Mouse (Mus musculus) megakaryocyte, embryonic 14.5 days (primary cell): Measurements from ENCODE around the gene Bpifa1.

Source experiments
- FLI1 ChIP-seq: IDR thresholded peaks from 2 replicates; pipeline ENCODE4 v1.6.1; 2012; ENCODE audit warnings: low read length, inconsistent platforms, mixed read lengths
- GATA1 ChIP-seq: IDR thresholded peaks from 3 replicates; pipeline ENCODE4 v1.6.1; 2012; ENCODE audit warnings: mixed read lengths, low read length, inconsistent platforms, borderline replicate concordance

GRCm38 (mm10) chr2:154147496-154147895 is 4.8 kb downstream of the Bpifa1 start:
- TF ChIP-seq GATA1: no peak
- TF ChIP-seq FLI1: no peak
